ENCODE assay signal across 26 mouse cellular contexts in the genomic region with DNA sequence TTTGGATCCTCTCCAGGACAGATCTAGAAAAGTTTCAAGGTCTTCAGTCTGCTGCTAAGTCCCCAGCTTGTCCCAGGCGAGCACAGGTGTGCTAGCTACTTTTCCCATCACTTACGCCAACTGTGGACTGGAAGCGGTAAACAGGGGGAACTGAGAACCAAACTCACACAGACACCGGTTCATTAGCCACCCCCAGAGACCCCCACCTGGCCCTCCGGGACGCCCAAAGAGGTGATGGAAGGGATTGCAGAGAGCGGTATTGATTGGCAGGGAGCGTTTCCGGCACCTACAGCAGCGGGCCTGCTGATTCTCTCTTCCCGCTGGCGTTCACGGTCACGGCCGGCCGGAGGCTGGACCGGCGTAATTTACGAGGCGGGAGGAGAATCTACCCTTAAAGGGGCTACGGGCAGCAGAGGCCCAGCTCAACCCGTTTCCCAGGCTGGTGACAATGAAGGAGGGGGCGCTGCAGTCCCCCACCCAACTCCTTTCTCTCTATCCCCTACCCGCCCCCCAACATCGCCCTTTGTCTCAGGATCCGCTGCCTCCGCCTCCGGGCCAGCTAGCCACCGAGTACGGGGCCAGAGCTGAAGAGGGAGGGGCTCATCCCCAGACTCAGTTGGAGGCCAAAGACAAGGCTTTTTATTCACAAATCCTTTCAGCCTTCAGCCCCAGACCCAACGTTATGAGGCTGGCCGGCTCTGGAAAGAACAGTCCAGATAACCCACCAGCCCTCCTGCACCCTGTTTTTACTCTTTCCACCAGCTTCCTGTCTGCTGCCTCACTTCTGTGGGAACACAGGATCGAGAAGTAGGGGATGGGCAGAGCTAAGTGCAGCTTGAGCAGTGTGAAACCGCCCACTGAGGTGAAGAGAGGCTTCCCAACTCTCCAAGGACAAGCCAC. TPM values are rescaled to one million over a fixed set of nuclear protein-coding genes. Genes with fewer than 3 reads are reported as not detected.
DNase-seq lines count a peak whose midpoint lies in the region; ATAC-seq and TF ChIP-seq lines count a peak whose summit lies in the region.
"Had no signal": no experiment of that assay in that cellular context is flagged by ENCODE, and none has a peak within 500 bp of the region (broad histone marks: within the 10 kb centered on the region; RNA-seq: fewer than 3 reads in every experiment).

No protein-coding gene starts in this region.

- H3K4me3 ChIP-seq in intestine, postnatal 0 days (ENCODE audit: low read depth, low read length) = 0 out of 2 replicates have a peak overlapping the region, but pooled peaks have one; percentile 3
- H3K4me3 ChIP-seq in intestine, embryonic 16.5 days (ENCODE audit: low read length) = no peak overlapping the region
- H3K4me3 ChIP-seq in limb, embryonic 15.5 days = peak overlapping the region; percentile 6; the same call in 1 of the 2 replicates
- H3K4me3 ChIP-seq: embryonic facial prominence, embryonic 15.5 days; forebrain, embryonic 12.5 days; midbrain, embryonic 15.5 days; myocyte had no signal

- H3K36me3 ChIP-seq in intestine, postnatal 0 days (ENCODE audit: control insufficient read depth, insufficient read depth) = no peaks in the 10 kb centered on the region
- H3K36me3 ChIP-seq in intestine, embryonic 16.5 days (ENCODE audit: control insufficient read depth, insufficient read depth, low read length) = no peaks in the 10 kb centered on the region
- no peaks in the 10 kb centered on the region for H3K36me3 ChIP-seq in limb, embryonic 15.5 days
- H3K36me3 ChIP-seq: embryonic facial prominence, embryonic 15.5 days; forebrain, embryonic 12.5 days; midbrain, embryonic 15.5 days had no signal

- no peak overlapping the region for H3K4me2 ChIP-seq in intestine, postnatal 0 days (replicated peaks; ENCODE audit: low read depth)
- H3K4me2 ChIP-seq in intestine, embryonic 16.5 days (ENCODE audit: low read depth, low read length) = no peak overlapping the region
- peak overlapping the region; percentile 31 for H3K4me2 ChIP-seq in limb, embryonic 15.5 days
- H3K4me2 ChIP-seq: embryonic facial prominence, embryonic 15.5 days; forebrain, embryonic 12.5 days; midbrain, embryonic 15.5 days had no signal

- ATAC-seq in intestine, postnatal 0 days = no peak
- no peak for ATAC-seq in intestine, embryonic 16.5 days
- ATAC-seq in limb, embryonic 15.5 days (ENCODE audit: insufficient number of reproducible peaks, low FRiP score, low TSS enrichment, low read depth) = no peak
- ATAC-seq: midbrain, embryonic 15.5 days; Patski had no signal

- DNase-seq in ES-CJ7 (ENCODE audit: low read depth, low spot score) = peak; percentile 73
- peak; percentile 59 for DNase-seq in ZHBTc4 (ENCODE audit: low read depth, low spot score)
- DNase-seq in left cerebral cortex, adult 11 months (ENCODE audit: low spot score) = no peak
- no peak for DNase-seq in embryo, embryonic 10 days (ENCODE audit: low spot score)
- DNase-seq: adrenal gland, postnatal 14 days; cerebellum, adult 11 months; cerebellum, postnatal 10 days; gastrocnemius, postnatal 14 days; kidney, postnatal 36 days; layer of hippocampus, adult 9-11 months; lung, adult 18-20 months; lung, postnatal 14 days; thymus, postnatal 36 days had no signal

- H3K27me3 ChIP-seq in intestine, postnatal 0 days (replicated peaks; ENCODE audit: control insufficient read depth, insufficient read depth, low read length) = peaks cover 99% of the 10 kb centered on the region
- H3K27me3 ChIP-seq in intestine, embryonic 16.5 days (replicated peaks; ENCODE audit: control insufficient read depth, insufficient read depth, low read length) = peaks cover 93% of the 10 kb centered on the region
- H3K27me3 ChIP-seq in limb, embryonic 15.5 days = peaks cover 96% of the 10 kb centered on the region

- no peak for TF ChIP-seq CTCF in intestine, postnatal 0 days (IDR thresholded peaks at IDR 0.05; ENCODE audit: low read depth)

- H3K9me3 ChIP-seq in intestine, postnatal 0 days (ENCODE audit: control insufficient read depth) = no peaks in the 10 kb centered on the region
- H3K9me3 ChIP-seq in intestine, embryonic 16.5 days (ENCODE audit: control insufficient read depth, low read length) = no peaks in the 10 kb centered on the region
- H3K9me3 ChIP-seq in limb, embryonic 15.5 days = no peaks in the 10 kb centered on the region
- H3K9me3 ChIP-seq: embryonic facial prominence, embryonic 15.5 days; forebrain, embryonic 12.5 days; midbrain, embryonic 15.5 days had no signal

- 2% methylated on average over 34 of the region's 34 CpGs for WGBS in intestine, postnatal 0 days
- 3% methylated on average over 34 of the region's 34 CpGs for WGBS in intestine, embryonic 16.5 days
- 8% methylated on average over 34 of the region's 34 CpGs for WGBS in limb, embryonic 15.5 days

- no peaks in the 10 kb centered on the region for H3K4me1 ChIP-seq in intestine, postnatal 0 days (replicated peaks; ENCODE audit: control insufficient read depth, insufficient read depth, low read length)
- H3K4me1 ChIP-seq in intestine, embryonic 16.5 days (ENCODE audit: control insufficient read depth, insufficient read depth, low read length) = no peaks in the 10 kb centered on the region
- H3K4me1 ChIP-seq in limb, embryonic 15.5 days = peaks cover 28% of the 10 kb centered on the region

- no peak overlapping the region for H3K9ac ChIP-seq in intestine, postnatal 0 days (ENCODE audit: low read depth, low read length)
- no peak overlapping the region for H3K9ac ChIP-seq in intestine, embryonic 16.5 days (ENCODE audit: low read depth, low read length)
- no peak overlapping the region for H3K9ac ChIP-seq in limb, embryonic 15.5 days
- H3K9ac ChIP-seq: embryonic facial prominence, embryonic 15.5 days; forebrain, embryonic 12.5 days; midbrain, embryonic 15.5 days had no signal

- H3K27ac ChIP-seq in intestine, postnatal 0 days (ENCODE audit: low read depth, low read length) = no peak overlapping the region
- no peak overlapping the region for H3K27ac ChIP-seq in intestine, embryonic 16.5 days (ENCODE audit: low read length)
- no peak overlapping the region for H3K27ac ChIP-seq in limb, embryonic 15.5 days
- H3K27ac ChIP-seq: embryonic facial prominence, embryonic 15.5 days; forebrain, embryonic 12.5 days; midbrain, embryonic 15.5 days had no signal

RNA-seq across cellular contexts. Expression of gene Hoxc12, which starts 2.9 kb away (rescaled TPM):
- polyA plus RNA-seq in intestine, postnatal 0 days (2015; fragmentation: Nextera tagmentation; extraction: Ambion mirVana) = not detected in 2 replicates
- polyA plus RNA-seq in intestine, embryonic 16.5 days (2015; fragmentation: Nextera tagmentation; extraction: Ambion mirVana) = not detected in 2 replicates
- 3.9 TPM in 2 replicates for polyA plus RNA-seq in limb, embryonic 15.5 days (2015; fragmentation: Nextera tagmentation; extraction: Ambion mirVana)
- polyA plus RNA-seq: forebrain, embryonic 12.5 days; heart, postnatal 0 days; hindbrain, embryonic 11.5 days; liver, adult 2 months; midbrain, embryonic 15.5 days; Patski; small intestine, adult 2 months; testis, adult 2 months had no signal

RNA-seq across cellular contexts. Expression of gene Hoxc11, which starts 14.7 kb away (rescaled TPM):
- not detected in 2 replicates for polyA plus RNA-seq in intestine, postnatal 0 days (2015; fragmentation: Nextera tagmentation; extraction: Ambion mirVana)
- 0.06 TPM in 1 of 2 replicates, not detected in the other for polyA plus RNA-seq in intestine, embryonic 16.5 days (2015; fragmentation: Nextera tagmentation; extraction: Ambion mirVana)
- polyA plus RNA-seq in limb, embryonic 15.5 days (2015; fragmentation: Nextera tagmentation; extraction: Ambion mirVana) = 1.5 and 1.7 TPM in 2 replicates
- polyA plus RNA-seq: embryonic facial prominence, embryonic 15.5 days; forebrain, embryonic 12.5 days; heart, postnatal 0 days; hindbrain, embryonic 11.5 days; liver, adult 2 months; midbrain, embryonic 15.5 days; Patski; small intestine, adult 2 months; testis, adult 2 months had no signal

RNA-seq across cellular contexts. Expression of gene Hoxc13, which starts 18.6 kb away (rescaled TPM):
- polyA plus RNA-seq in intestine, postnatal 0 days (2015; fragmentation: Nextera tagmentation; extraction: Ambion mirVana) = not detected in 2 replicates
- polyA plus RNA-seq in intestine, embryonic 16.5 days (2015; fragmentation: Nextera tagmentation; extraction: Ambion mirVana) = not detected in 2 replicates
- 7.7 and 7.9 TPM in 2 replicates for polyA plus RNA-seq in limb, embryonic 15.5 days (2015; fragmentation: Nextera tagmentation; extraction: Ambion mirVana)
- polyA plus RNA-seq: forebrain, embryonic 12.5 days; heart, postnatal 0 days; liver, adult 2 months; midbrain, embryonic 15.5 days; small intestine, adult 2 months; testis, adult 2 months had no signal

RNA-seq across cellular contexts. Expression of gene Hoxc10, which starts 27.1 kb away (rescaled TPM):
- 0.25 TPM in 1 of 2 replicates, not detected in the other for polyA plus RNA-seq in intestine, postnatal 0 days (2015; fragmentation: Nextera tagmentation; extraction: Ambion mirVana)
- 1.1 and 1.3 TPM in 2 replicates for polyA plus RNA-seq in intestine, embryonic 16.5 days (2015; fragmentation: Nextera tagmentation; extraction: Ambion mirVana)
- polyA plus RNA-seq in limb, embryonic 15.5 days (2015; fragmentation: Nextera tagmentation; extraction: Ambion mirVana) = 5.6 and 6.0 TPM in 2 replicates
- polyA plus RNA-seq: embryonic facial prominence, embryonic 15.5 days; forebrain, embryonic 12.5 days; heart, postnatal 0 days; hindbrain, embryonic 11.5 days; liver, adult 2 months; midbrain, embryonic 15.5 days; small intestine, adult 2 months had no signal

RNA-seq across cellular contexts. Expression of gene Hoxc5, which starts 27.7 kb away (rescaled TPM):
- 3.4 and 3.9 TPM in 2 replicates for polyA plus RNA-seq in intestine, postnatal 0 days (2015; fragmentation: Nextera tagmentation; extraction: Ambion mirVana)
- 6.8 and 7.2 TPM in 2 replicates for polyA plus RNA-seq in intestine, embryonic 16.5 days (2015; fragmentation: Nextera tagmentation; extraction: Ambion mirVana)
- 2.3 TPM in 2 replicates for polyA plus RNA-seq in limb, embryonic 15.5 days (2015; fragmentation: Nextera tagmentation; extraction: Ambion mirVana)
- polyA plus RNA-seq: forebrain, embryonic 12.5 days; heart, postnatal 0 days; liver, adult 2 months; midbrain, embryonic 15.5 days had no signal

Comparison
In these comparisons a context has a peak if more than half of its experiments do, and no peak if none do; other contexts are left out.
1. DNase-seq: peak in ES-CJ7 (single experiment) and ZHBTc4 (single experiment); none in left cerebral cortex, adult 11 months (single experiment) and embryo, embryonic 10 days (single experiment).